Mouse (Mus musculus): ENCODE results near the gene Fndc3b.
A peak's percentile ranks its signal among the peaks of the same experiment; 100 is the strongest.

Fndc3b gene

DNA sequence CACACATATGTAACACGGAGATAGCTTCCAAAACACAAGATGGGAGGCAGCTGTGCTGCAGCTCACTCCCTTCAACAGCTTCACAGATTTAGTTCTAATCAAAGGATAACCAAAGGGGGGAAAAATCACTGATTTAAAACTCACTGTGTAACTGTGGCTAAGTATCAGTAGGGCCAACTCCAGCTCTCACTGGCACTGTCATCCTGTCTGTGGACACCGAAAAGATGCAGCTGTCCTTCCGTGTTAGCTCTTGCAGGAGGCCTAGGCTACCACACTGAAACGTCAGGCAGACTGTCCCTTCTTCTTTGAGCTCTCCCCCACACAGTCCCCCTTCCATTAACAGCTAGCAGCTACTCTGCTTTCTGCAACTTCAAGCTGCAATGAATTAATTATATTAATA lies 89.9 kb downstream of the Fndc3b start:
- no peak for DNase-seq (ENCODE audit: low spot score in 2 of 2)

GRCm38 (mm10) chr3:27617733-27618132 lies 93.4 kb downstream of the Fndc3b start:
- no peak for DNase-seq (ENCODE audit: low spot score in 2 of 2)

DNA sequence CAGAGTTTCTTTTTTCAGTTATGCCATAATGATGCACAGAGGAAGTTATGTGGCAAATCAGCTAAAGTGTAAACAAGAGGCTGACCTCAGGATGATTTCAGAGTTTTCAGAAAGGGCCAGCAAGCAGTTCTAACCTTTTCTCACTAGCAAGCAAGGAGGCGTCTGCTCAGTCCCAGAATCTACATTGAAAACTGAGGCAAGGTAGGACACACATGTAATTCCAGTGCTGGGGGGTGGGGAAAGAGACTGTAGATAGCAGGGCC lies 93.9 kb downstream of the Fndc3b start:
- DNase-seq (ENCODE audit: low spot score in 2 of 2), result no peak

DNA sequence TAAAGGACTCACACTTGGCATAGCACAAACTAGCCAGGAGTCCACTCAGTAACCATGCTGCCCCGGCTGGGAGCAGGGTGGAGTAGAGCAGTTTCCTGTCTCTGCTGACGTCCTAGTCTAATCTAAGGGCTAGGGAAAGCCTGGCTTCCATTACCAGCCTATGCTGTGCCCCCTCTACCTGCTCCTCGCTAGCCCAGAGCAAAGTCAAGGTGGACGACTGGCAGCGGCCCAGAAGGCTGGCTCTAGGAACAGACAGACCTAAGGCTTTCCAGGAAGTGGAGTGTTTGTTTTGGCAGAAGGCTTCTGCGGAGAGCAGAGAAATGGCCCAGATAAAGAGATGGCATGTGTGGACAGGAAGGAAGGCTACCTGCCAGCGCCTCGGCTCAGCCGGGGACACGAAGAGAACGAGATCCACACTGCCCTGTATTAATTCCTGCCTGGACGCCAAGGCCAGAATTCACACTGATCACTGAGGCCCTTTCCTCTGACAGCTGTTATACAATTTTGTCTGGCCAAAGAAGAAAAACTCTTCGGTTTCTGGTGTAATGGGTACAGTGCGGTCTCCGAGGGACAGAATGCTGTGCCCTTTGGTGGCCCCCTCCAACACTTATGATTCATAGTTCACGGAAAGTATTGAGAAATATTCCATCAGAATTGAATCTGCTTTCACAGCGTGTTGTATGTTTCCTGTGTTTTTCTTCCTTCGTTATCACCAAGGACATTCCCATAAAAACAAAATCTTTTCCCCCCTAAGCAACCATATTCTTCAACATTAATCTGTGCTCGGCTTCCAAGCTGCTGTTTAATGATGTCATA lies 94.5 kb downstream of the Fndc3b start:
- DNase-seq (ENCODE audit: low spot score in 2 of 2), result peak; percentile 60 to 77

DNA sequence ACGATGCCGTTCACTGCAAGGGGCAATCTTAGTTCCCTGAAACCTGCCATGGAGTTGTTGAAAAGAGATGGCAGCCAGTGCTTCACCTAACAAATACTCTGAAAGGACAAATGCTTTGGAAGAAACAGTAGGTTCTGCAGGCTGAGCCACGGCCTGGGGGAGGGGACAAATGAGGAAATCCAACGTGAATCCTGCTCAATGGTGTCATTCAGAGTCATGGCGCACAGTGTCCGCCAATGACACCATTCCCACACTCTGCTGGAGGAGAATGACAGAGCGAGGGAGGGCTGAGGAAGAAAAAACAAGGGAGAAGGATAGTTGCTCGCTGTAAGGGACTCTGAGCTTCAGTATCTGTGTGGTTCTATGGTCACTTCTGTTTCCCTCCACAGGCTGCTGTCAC lies 95.6 kb downstream of the Fndc3b start:
- no peak for DNase-seq (ENCODE audit: low spot score in 2 of 2)

- no peak for DNase-seq (ENCODE audit: low spot score in 2 of 2)
These were observed 97.3 kb downstream of the Fndc3b start for GRCm38 (mm10) chr3:27613828-27614227.

GRCm38 (mm10) chr3:27613011-27613410 lies 98.1 kb downstream of the Fndc3b start:
- no peak for DNase-seq (ENCODE audit: low spot score in 2 of 2)

GRCm38 (mm10) chr3:27611986-27612385 lies 99.1 kb downstream of the Fndc3b start:
- DNase-seq (ENCODE audit: low spot score in 2 of 2), result no peak

GRCm38 (mm10) chr3:27610547-27610946 lies 100.6 kb downstream of the Fndc3b start:
- no peak for DNase-seq (ENCODE audit: low spot score in 2 of 2)

GRCm38 (mm10) chr3:27610089-27610488 lies 101.0 kb downstream of the Fndc3b start:
- DNase-seq (ENCODE audit: low spot score in 2 of 2), result no peak

GRCm38 (mm10) chr3:27607796-27608151 lies 103.3 kb downstream of the Fndc3b start:
- DNase-seq (ENCODE audit: low spot score in 2 of 2), result no peak

DNA sequence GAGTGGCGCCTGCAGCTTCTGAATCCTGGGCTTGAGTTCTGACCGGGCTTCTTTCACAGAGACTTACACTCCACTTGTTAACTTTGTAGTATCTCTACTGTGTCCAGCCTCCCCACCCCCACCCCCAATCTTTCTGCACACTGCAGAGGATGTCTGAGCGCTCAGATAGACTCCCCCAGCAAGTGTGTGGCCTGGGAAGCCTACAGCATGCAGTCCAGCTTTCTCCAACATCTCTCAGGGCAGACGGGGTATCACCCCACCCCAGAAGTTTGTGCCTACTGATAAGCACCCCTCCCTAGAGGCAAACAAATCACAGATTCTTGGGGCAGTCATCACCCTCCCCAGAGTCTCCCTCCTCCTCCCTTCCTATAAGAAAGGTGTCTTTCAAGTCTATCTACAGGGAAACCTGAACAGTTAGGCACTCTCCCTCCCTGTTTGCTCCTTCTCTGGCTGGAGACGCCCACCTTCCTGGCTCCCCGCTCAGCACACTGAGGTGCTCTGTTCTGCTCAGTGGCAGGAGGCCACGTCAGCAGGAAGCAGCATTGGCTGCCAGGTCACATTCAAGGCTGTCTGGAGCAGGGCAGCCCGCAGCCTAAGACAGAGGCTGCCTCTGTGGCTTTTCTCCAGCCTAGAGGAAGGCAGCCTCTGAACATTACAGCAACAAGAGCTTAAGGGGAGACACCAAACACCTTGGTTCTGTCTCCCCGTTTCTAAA lies 103.9 kb downstream of the Fndc3b start:
- DNase-seq (ENCODE audit: low spot score in 2 of 2), result no peak

GRCm38 (mm10) chr3:27606626-27607025 lies 104.5 kb downstream of the Fndc3b start:
- no peak for DNase-seq (ENCODE audit: low spot score in 2 of 2)

DNA sequence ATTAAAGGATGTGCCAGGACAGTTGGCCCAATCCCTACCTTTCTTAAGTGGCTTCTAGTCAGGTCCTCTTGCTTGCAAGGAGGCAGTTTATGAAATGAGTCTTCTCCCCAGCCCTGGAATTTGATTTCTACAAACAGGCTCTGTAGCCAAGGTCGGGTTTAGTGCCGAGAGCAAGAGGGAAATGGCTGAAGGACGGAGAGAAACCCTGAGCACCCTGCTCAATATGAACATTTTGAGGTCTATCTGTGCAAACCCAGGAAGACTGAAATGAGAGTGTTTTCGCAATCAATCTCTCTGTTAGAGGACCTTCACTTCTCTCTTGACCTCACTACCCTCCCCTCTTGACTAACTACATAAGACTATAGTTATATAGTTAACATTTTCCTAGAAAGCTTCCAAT lies 105.5 kb downstream of the Fndc3b start:
- DNase-seq (ENCODE audit: low spot score in 2 of 2), result no peak

GRCm38 (mm10) chr3:27605081-27605480 lies 106.0 kb downstream of the Fndc3b start:
- DNase-seq (ENCODE audit: low spot score in 2 of 2), result no peak

DNA sequence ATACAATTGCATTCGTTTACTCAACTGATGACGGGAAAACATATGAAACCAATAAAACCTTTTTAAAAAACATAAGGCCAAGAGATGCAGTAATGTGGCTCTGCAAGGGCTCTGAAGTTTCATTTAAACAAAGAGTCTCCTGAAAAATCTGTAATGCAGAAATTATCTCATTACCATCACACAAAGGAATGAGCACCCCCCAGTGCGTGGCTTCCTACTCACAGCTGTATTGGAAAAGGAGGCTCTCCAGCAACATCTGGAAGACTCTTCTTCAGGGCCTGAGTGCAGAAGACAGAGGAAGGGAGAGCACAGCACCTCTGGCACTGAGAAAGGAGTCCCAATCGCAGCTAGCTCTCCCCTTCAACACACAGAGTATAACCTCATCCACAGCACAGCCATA lies 106.5 kb downstream of the Fndc3b start:
- DNase-seq (ENCODE audit: low spot score in 2 of 2), result no peak

DNA sequence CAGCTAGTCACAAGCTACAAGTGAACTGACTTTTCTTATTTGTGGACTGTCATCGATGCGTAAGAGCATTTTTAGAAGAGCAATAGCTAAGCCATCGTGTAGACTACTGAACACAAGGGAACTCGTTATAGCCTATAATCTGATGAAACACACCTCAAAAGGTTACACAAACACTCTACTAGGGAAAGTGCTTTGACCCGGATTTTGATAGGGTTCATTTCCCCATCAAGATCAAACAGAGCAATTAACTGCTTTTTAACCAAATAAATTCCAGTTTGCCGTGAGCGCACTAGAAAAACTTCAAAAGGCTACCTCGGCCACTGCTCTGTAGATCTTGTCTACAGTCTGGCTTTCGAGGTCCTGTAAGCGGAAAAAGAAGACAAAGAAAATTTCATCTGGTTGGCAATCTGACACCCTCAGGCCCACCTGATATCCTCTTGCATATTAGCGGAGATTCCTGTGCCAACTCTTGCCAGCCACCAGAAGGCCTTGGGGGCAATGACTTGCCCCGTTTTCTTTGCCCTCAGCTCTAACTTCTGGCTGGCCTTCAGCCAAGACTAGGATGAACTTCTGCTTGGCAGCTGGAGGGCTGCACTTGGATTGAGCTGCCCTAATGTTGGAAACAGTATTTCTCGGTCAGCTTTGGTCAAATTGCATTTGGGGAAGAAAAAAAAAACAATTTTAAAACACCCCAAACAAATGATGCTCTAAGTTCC lies 107.0 kb downstream of the Fndc3b start:
- DNase-seq (ENCODE audit: low spot score in 2 of 2), result no peak

GRCm38 (mm10) chr3:27600645-27601044 lies 110.5 kb downstream of the Fndc3b start:
- DNase-seq (ENCODE audit: low spot score in 2 of 2), result no peak

- DNase-seq (ENCODE audit: low spot score in 2 of 2), result no peak
These were observed 110.9 kb downstream of the Fndc3b start for GRCm38 (mm10) chr3:27600197-27600596.

DNA sequence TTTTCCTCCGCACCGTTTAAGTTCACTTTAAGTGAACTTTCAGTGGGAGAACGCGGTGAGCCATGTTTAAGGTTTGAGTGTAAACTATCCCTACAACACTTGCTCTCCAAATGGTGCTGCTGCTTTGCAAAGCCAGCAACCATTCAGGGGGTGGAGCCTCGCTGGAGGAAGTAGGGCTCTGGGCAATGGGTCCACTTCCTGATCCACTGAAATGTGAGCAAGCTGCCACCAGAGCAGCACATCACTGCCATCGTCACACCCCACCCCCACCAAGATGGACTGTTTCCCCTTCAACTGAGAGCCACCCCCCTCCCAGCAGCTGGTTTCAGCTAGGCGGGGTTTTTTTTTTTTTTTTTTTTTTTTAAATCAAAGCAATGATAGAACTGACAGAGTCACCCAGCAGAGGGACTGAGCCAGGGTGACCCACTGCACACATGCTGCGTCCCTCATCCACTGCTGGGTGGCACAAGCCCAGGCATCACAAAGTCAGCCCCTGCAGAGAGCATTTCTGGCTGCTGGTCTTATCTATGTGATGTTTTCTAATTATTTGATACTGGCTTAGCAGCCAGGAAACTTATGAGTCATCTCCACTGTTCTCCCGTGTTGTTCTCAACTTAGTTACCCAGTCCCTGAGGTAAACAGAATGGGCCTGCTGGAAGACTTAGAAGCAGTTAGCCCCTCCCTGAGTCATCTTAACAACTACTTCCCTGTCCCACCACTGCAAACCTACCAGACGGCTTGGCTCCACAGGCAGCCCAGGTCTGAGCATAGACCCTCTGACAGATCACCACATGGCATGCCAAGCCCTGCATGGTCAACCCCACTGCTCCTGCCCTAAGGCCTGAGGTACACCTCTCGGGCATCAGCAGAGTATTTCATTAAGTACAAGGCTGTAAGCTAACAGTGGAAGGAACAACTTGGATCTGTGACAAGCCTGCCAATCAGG lies 112.4 kb downstream of the Fndc3b start:
- DNase-seq (ENCODE audit: low spot score in 2 of 2), result no peak

- DNase-seq (ENCODE audit: low spot score in 2 of 2), result no peak
These were observed 117.5 kb downstream of the Fndc3b start for GRCm38 (mm10) chr3:27593485-27594138.

All from urinary bladder, adult 18-20 months (tissue).